Mouse (Mus musculus) lung, embryonic 15.5 days (tissue): ENCODE data around the gene Hs6st1. TPM values are rescaled to one million over a fixed set of nuclear protein-coding genes. Genes with fewer than 3 reads are reported as not detected.
"Not testable (repeated sequence)": the region's sequence is repeated elsewhere in the genome, so short reads cannot be mapped to it uniquely, and the experiment has no call there.

ENCODE experiments used
- ATAC-seq: fragments of 200-750 bp; cut with Nextera tagmentation; 2 replicates; pipeline ENCODE4 v1.8.0; 2017; ENCODE audit warnings: moderate number of reproducible peaks, borderline replicate concordance; ENCODE audit not compliant: low FRiP score, low TSS enrichment; ENCODE audit errors: extremely low read depth
- H3K27ac ChIP-seq: fragments of 300-500 bp; sonication (generic); 2 replicates; pipeline ENCODE4 v1.5.1; 2015; ENCODE audit warnings: moderate library complexity, mild to moderate bottlenecking, inconsistent platforms
- H3K27me3 ChIP-seq: fragments of 300-500 bp; sonication (generic); 2 replicates; pipeline ENCODE4 v1.6.1; 2015; ENCODE audit warnings: inconsistent platforms
- H3K36me3 ChIP-seq: fragments of 300-500 bp; sonication (generic); 2 replicates; pipeline ENCODE4 v1.6.1; 2015; ENCODE audit warnings: inconsistent platforms
- H3K4me1 ChIP-seq: fragments of 300-500 bp; sonication (generic); 2 replicates; pipeline ENCODE4 v1.6.1; 2015; ENCODE audit warnings: inconsistent platforms
- H3K4me2 ChIP-seq: fragments of 300-500 bp; sonication (generic); 2 replicates; pipeline ENCODE4 v1.6.1; 2015; ENCODE audit warnings: inconsistent platforms, mild to moderate bottlenecking, moderate library complexity
- H3K4me3 ChIP-seq: fragments of 300-500 bp; sonication (generic); 2 replicates; pipeline ENCODE4 v1.5.1; 2015; ENCODE audit warnings: mild to moderate bottlenecking, inconsistent platforms
- H3K9ac ChIP-seq: fragments of 300-500 bp; sonication (generic); 2 replicates; pipeline ENCODE4 v1.6.1; 2015; ENCODE audit warnings: inconsistent platforms
- H3K9me3 ChIP-seq: fragments of 300-500 bp; sonication (generic); 2 replicates; pipeline ENCODE4 v1.6.1; 2016; ENCODE audit warnings: inconsistent platforms
- WGBS: fragments of 180-500 bp; shearing (Covaris S2); methylation state at CpG from one replicate; pipeline ENCODE4 v1.1.7; 2015; 5-methylcytosine and 5-hydroxymethylcytosine counted together
- polyA plus RNA-seq: library from polyadenylated mRNA; unstranded; fragments of >200 nt; fragmentation: Nextera tagmentation; extraction: Ambion mirVana; gene quantifications from 2 replicates; pipeline ENCODE4 v1.2.1, GENCODE M21; 2015

The Hs6st1 gene
- polyA plus RNA-seq: 11.7 and 12.7 TPM in 2 replicates

GRCm38 (mm10) chr1:36068076-36068475 is at the start of gene Hs6st1:
TSS of gene Hs6st1 (plus strand) at chr1:36068400.
- peak; percentile 93 for ATAC-seq
- no peaks in the 10 kb centered on the region for H3K9me3 ChIP-seq
- peak within 1 kb of the TSS; percentile 75 for H3K27ac ChIP-seq
- no peaks in the 10 kb centered on the region for H3K36me3 ChIP-seq
- peak within 1 kb of the TSS; percentile 70 for H3K9ac ChIP-seq
- WGBS: under 1% methylated on average over 42 of the region's 55 CpGs
- H3K4me2 ChIP-seq: peak within 1 kb of the TSS; percentile 96
- H3K4me3 ChIP-seq: peak within 1 kb of the TSS; percentile 85
- no peaks in the 10 kb centered on the region for H3K27me3 ChIP-seq
- peaks cover 60% of the 10 kb centered on the region for H3K4me1 ChIP-seq

DNA sequence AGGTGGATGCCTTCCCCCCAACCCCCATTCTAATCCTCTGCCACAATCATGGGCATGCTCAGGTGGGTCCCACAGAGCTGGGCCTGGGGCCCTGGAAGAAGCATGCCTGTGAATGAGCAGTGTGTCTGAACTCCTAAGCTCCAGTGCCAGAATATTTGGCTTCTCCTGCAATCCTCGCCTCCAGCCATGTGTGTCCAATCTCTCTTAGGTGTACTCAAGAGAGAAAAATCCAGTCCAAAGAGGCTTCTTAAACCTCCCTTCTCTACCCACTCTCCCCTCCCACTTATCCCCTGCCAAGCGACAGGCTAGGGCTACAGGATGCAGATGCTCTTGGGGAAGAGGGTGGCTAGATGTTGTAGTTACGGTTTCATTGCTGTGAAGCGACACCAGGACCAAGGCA is 49.6 kb upstream of the Hs6st1 start:
- Histone ChIP-seq H3K4me1 (peaks cover 28% of the 10 kb centered on the region), H3K9ac (no peak overlapping the region), H3K4me2 (no peak overlapping the region), H3K27ac (no peak overlapping the region), H3K27me3 (no peaks in the 10 kb centered on the region), H3K4me3 (no peak overlapping the region), H3K9me3 (no peaks in the 10 kb centered on the region), H3K36me3 (no peaks in the 10 kb centered on the region)
- 73% methylated on average over 4 of the region's 4 CpGs for WGBS
- ATAC-seq: no peak; the same call in 1 of the 2 replicates

GRCm38 (mm10) chr1:36019161-36019560 is 49.0 kb upstream of the Hs6st1 start:
- no peaks in the 10 kb centered on the region for H3K36me3 ChIP-seq
- H3K27ac ChIP-seq: no peak overlapping the region

DNA sequence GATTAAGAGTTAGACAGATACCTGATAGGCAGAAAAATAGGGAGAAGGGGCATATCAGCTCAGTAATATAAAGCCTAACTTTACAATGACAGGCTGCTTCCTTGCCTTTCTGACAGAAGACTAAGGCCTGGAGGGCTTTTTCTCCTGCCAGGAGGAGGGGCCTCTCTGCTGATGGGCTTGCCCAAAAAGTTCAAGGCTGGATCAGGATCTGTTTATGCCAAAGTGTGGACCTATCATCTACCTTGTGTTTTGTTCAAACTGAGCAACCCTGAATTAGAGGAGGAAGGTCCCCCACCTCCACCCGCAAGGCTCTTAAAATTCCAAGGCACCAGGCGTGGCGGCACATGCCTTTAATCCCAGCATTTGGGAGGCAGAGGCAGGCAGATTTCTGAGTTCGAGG is 47.9 kb upstream of the Hs6st1 start:
- Histone ChIP-seq H3K9ac (no peak overlapping the region), H3K9me3 (no peaks in the 10 kb centered on the region), H3K27me3 (no peaks in the 10 kb centered on the region), H3K4me1 (peaks cover 27% of the 10 kb centered on the region), H3K36me3 (no peaks in the 10 kb centered on the region), H3K4me2 (no peak overlapping the region), H3K4me3 (no peak overlapping the region), H3K27ac (no peak overlapping the region)
- WGBS: 90% methylated on average over 4 of the region's 4 CpGs
- ATAC-seq: no peak

More at GRCm38 (mm10) chr1:36019161-36019560, 49.0 kb upstream of the Hs6st1 start:
- Histone ChIP-seq H3K4me1 (peaks cover 28% of the 10 kb centered on the region), H3K9me3 (no peaks in the 10 kb centered on the region), H3K4me3 (no peak overlapping the region), H3K9ac (no peak overlapping the region), H3K27me3 (no peaks in the 10 kb centered on the region), H3K4me2 (no peak overlapping the region)
- ATAC-seq: no peak
- 88% methylated on average over 2 of the region's 2 CpGs for WGBS

DNA sequence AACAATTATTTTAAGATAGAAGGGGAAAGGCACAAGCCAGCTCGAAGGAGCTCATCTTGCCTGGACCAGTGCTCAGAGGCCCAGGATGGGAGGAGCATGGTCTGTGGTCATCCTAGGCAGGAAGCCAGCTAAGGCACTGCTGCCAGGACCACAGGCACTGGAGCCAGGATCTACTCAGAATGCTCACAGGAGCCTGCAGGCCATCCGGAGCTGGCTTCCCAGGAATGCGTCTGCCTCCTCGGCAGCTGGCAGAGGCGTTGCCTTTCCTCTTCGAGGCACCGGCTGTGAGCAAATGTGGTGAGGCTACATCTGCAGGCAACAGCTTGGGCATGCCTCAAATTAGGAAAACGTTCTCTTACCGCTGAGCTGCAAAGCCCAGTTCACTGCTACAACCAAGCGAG is 37.8 kb upstream of the Hs6st1 start:
- no peak overlapping the region for H3K4me2 ChIP-seq
- WGBS: 27% methylated on average over 10 of the region's 10 CpGs
- peak; percentile 93 for ATAC-seq
- H3K27ac ChIP-seq: peak overlapping the region; percentile 17; the same call in 1 of the 2 replicates
- H3K9me3 ChIP-seq: no peaks in the 10 kb centered on the region
- H3K27me3 ChIP-seq: no peaks in the 10 kb centered on the region
- H3K36me3 ChIP-seq: no peaks in the 10 kb centered on the region
- H3K9ac ChIP-seq: no peak overlapping the region
- no peak overlapping the region for H3K4me3 ChIP-seq
- peaks cover 10% of the 10 kb centered on the region for H3K4me1 ChIP-seq

GRCm38 (mm10) chr1:36038769-36039168 is 29.4 kb upstream of the Hs6st1 start:
- Histone ChIP-seq H3K4me1 (no peaks in the 10 kb centered on the region), H3K27me3 (no peaks in the 10 kb centered on the region), H3K4me2 (no peak overlapping the region), H3K9me3 (no peaks in the 10 kb centered on the region), H3K27ac (no peak overlapping the region), H3K36me3 (no peaks in the 10 kb centered on the region), H3K9ac (no peak overlapping the region), H3K4me3 (no peak overlapping the region)
- WGBS: 74% methylated on average over 8 of the region's 8 CpGs
- no peak for ATAC-seq

DNA sequence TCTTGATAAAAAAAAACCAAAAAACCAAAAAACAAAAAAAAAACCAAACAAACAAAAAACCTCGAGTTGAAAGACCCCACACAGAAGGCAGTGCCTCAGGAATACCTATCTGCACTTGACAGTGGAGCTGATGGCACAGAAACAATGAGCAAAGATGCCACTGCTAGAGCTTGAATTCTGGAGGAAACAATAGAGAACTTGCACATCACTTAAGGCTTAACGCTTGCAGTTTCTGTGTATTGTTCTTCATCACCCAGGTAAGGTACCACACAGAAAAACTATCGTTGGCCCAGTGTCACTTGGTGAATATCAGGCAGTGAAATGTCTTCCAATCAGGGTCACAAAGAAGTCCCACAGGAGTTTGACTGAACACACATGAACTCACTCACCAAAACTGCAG is 26.1 kb upstream of the Hs6st1 start:
- no peaks in the 10 kb centered on the region for H3K9me3 ChIP-seq
- 74% methylated on average over 3 of the region's 3 CpGs for WGBS
- no peak overlapping the region for H3K27ac ChIP-seq
- H3K4me3 ChIP-seq: no peak overlapping the region
- no peak overlapping the region for H3K9ac ChIP-seq
- no peak for ATAC-seq
- no peaks in the 10 kb centered on the region for H3K36me3 ChIP-seq
- no peak overlapping the region for H3K4me2 ChIP-seq
- H3K4me1 ChIP-seq: no peaks in the 10 kb centered on the region
- no peaks in the 10 kb centered on the region for H3K27me3 ChIP-seq

- not testable (repeated sequence) for H3K9me3 ChIP-seq, H3K9ac ChIP-seq, H3K27me3 ChIP-seq, ATAC-seq, H3K36me3 ChIP-seq, H3K4me3 ChIP-seq, H3K4me1 ChIP-seq, H3K27ac ChIP-seq, H3K4me2 ChIP-seq
- 95% methylated on average over 5 of the region's 5 CpGs for WGBS
Observed at GRCm38 (mm10) chr1:36043793-36044192, 24.4 kb upstream of the Hs6st1 start.

- ATAC-seq: no peak
- no peak overlapping the region for H3K4me2 ChIP-seq
- no peaks in the 10 kb centered on the region for H3K27me3 ChIP-seq
- H3K9me3 ChIP-seq: no peaks in the 10 kb centered on the region
- H3K9ac ChIP-seq: no peak overlapping the region
- H3K27ac ChIP-seq: no peak overlapping the region
- no peak overlapping the region for H3K4me3 ChIP-seq
- no peaks in the 10 kb centered on the region for H3K4me1 ChIP-seq
- 81% methylated on average over 4 of the region's 4 CpGs for WGBS
- H3K36me3 ChIP-seq: no peaks in the 10 kb centered on the region
Observed at GRCm38 (mm10) chr1:36044288-36044687, 23.9 kb upstream of the Hs6st1 start.

DNA sequence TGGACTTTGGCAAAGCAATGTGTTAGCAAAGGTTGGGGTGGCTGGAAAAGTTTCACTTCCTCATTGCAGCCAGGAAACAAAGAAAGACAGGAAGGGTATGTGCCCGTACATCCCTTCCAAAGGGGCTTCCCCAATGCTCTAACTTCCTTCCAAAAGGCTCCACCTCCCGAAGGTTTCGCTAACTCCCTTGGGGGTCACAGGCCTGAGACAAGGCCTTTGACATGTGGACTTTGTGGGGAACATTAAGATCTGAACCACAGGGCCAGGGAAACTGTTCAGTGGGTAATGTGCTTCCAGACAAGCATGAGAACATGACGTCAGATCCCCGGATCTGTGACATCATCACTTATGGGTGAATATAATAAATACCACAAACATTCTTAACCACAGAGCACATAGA is 15.5 kb upstream of the Hs6st1 start:
- no peaks in the 10 kb centered on the region for H3K27me3 ChIP-seq
- H3K27ac ChIP-seq: no peak overlapping the region
- H3K4me2 ChIP-seq: no peak overlapping the region
- 83% methylated on average over 5 of the region's 5 CpGs for WGBS
- no peak overlapping the region for H3K4me3 ChIP-seq
- H3K36me3 ChIP-seq: no peaks in the 10 kb centered on the region
- no peak for ATAC-seq
- H3K4me1 ChIP-seq: no peaks in the 10 kb centered on the region
- H3K9ac ChIP-seq: no peak overlapping the region
- H3K9me3 ChIP-seq: no peaks in the 10 kb centered on the region

GRCm38 (mm10) chr1:36053566-36053965 is 14.6 kb upstream of the Hs6st1 start:
- 84% methylated on average over 2 of the region's 2 CpGs for WGBS

DNA sequence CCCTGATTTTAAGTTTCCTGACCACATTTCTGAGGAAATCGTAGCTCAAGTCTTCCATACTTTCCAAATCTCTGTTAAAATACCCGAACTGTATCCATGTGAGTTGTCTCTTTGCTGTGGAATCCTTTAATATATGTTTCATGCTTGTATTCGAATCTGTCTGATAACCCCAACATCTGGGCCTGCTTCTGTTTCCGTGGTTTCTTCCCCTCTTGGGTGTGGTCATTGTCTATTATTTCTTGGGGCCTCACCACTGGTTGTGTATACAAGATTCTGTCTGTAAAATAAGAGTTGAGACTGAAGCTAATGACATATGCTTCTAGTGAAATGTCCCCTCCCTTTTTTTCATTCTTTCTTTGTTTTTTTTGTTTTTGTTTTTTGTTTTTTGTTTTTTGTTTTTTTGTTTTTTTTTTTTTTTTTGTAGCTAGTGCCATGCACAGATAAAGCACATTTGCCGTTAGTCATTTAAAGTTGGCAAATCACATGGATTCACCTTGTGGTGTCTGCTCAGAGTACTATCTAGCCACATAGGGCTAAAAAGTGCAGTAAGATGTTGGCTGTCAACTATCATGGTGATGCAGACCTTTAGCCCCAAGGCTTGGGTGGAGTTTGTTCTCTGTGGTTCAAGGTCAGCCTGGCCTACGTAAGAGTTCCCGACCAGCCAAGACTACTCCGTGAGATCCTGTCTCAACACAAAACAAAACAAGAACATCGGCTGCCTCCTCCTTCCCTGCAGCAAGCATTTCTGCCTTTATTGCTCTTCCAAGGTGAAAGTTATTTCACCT is 13.8 kb upstream of the Hs6st1 start:
- Histone ChIP-seq H3K27ac (no peak overlapping the region), H3K9ac (no peak overlapping the region), H3K4me2 (no peak overlapping the region), H3K36me3 (no peaks in the 10 kb centered on the region), H3K9me3 (no peaks in the 10 kb centered on the region), H3K4me3 (no peak overlapping the region), H3K4me1 (no peaks in the 10 kb centered on the region), H3K27me3 (no peaks in the 10 kb centered on the region)
- ATAC-seq: no peak
- WGBS: 77% methylated on average over 9 of the region's 9 CpGs

More at GRCm38 (mm10) chr1:36053566-36053965, 14.6 kb upstream of the Hs6st1 start:
- Histone ChIP-seq H3K27ac (no peak overlapping the region), H3K27me3 (no peaks in the 10 kb centered on the region), H3K9me3 (no peaks in the 10 kb centered on the region), H3K9ac (no peak overlapping the region), H3K4me1 (no peaks in the 10 kb centered on the region), H3K4me3 (no peak overlapping the region), H3K4me2 (no peak overlapping the region), H3K36me3 (no peaks in the 10 kb centered on the region)
- no peak for ATAC-seq
